Mouse (Mus musculus) thymus, postnatal 25 days (tissue): ENCODE measurements around the gene Phf20.
A peak's percentile ranks its signal among the peaks of the same experiment; 100 is the strongest.
"Not testable (repeated sequence)": the region's sequence is repeated elsewhere in the genome, so short reads cannot be mapped to it uniquely, and the experiment has no call there.

ENCODE experiments used
- DNase-seq: peaks from one replicate; pipeline ENCODE4 v3.0.0; 2022

The Phf20 gene

DNA sequence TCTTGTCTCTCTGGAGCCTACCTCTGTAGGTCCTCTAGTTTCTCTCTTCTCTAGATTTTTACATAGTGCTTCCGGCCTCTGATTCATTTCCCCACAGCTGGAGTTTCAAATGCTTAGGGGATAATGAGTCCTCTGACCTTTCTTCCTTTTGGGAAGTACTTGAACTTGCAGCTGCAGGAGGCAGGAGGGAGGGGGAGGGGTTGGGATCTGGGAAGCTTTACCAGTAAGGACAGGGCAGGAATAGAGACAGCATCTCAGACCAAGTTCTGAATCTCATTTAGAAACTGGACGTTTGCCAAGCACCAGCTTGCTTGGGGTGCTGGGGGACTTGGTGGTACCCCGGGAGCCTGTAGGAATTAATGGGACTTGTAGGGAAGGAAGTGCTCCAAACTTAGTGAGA, 3.7 kb downstream of the Phf20 start:
- DNase-seq: no peak

DNA sequence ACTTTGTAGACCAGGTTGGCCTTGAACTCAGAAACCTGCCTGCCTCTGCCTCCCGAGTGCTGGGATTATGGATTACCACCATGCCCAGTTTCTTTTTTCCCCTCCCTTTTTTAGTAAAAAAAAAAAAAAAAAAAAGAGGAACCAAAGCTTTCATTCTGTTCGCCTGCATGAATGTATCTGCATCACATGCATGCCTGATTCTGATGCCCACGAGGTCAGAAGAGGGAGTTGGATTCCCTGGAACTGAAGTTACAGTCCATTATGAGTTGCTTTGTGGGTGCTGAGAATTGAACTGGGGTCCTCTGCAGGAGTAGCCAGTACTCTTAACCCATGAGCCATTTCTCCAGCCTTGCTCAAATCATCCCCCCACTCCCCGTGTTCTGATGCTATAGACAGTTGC, 5.2 kb downstream of the Phf20 start:
- DNase-seq: no peak

DNA sequence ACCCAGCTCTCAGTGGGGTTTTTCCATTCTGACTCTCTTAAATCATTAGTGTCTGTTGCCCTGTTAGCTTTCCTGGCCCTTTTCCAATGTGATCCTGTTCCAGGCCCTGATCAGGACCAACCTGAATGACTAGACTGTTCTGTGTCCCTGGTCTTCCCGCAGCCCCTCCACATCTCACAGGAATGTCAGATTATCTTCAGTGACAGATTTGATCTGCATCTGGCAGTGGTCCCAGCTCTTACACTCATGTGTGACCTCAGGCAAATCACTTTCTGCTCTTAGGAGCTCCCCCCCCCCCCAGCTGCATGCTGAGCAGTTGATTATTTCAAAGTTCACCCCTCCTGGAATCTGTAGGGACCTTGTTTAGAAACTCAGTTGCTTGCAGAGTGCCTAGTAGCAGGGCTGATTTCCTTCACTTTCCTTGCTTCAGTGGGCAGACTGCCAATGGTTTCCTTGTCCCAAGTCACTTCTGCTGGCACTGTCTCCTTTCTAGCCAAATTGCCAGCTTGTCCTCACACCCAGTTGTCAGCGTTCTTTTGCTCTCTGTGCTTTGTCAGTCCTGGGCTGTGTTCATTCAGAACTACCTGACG, 6.7 kb downstream of the Phf20 start:
- no peak for DNase-seq

DNA sequence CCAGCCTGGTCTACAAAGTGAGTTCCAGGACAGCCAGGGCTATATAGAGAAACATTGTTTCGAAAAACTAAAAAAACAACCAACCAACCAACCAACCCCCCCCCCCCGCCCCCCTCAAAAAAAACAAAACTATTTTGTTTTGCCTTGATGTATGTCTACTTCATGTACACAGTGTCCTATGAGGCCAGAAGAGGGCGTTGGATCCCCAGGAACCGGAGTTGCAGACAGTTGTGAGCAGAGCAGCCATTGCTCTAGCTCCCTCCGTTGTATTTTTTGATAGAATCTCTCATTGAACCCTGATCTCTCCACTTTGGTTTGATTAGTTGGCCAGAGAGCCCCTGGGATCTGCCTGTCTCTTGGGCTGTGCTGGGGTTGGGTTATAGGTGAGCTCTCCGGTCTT, 7.7 kb downstream of the Phf20 start:
- no peak for DNase-seq

DNA sequence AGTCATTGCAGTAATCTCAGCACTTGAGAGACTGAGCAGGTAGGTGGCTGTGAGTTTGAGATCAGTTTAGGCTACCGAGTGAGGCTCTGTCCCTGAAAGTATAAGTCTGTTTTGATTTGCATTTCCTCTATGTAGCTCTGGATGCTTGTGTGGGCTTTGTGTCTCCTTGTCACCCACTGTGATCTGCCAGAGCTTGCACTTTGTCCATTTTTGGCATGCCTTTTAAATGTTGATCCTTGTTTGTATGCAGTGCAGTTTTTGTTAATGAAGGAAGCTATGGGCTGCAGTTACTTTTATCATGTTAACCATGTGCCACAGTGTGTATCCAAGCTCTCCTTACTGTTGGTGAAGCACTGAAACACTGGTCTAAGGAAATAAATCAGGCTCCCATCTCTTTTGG, 21.5 kb downstream of the Phf20 start:
- DNase-seq: no peak

DNA sequence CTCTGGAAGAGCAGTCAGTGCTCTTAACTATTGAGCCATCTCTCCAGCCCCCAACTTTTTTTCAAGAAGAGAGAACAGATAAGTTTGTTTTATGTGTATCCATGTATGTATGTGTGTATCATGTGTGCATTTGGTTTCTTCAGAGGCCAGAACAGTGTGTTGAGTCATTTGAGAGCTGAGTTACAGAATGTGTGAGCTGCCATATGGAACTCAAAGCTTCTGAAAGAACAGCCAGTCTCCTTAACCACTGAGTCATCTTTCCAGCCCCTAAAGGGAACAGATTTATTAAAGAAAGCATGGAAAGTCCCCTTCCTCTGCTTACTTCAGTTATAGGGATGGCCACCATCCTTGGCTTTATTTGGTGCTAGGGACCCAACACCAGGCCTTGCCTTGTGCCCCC, 25.8 kb downstream of the Phf20 start:
- no peak for DNase-seq

DNA sequence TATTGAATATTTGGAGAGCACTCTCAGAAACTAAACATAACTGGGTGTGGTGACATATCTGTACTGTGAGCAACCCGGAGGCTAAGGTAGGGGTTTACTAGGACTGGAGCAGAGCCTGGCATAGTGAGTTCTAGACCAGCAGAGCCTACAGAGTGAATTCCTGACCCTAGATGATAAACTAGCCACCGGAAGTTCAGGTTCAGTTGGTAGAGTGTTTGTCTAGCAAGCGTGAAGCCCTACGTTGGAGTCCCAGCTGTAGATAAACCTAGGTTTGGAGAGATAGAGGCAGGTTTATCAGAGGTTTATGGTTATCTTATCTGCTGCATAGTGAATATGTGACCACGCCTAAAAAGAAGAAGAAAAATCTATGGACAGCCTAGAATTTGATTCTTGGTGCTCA, 27.8 kb downstream of the Phf20 start:
- DNase-seq: no peak

DNA sequence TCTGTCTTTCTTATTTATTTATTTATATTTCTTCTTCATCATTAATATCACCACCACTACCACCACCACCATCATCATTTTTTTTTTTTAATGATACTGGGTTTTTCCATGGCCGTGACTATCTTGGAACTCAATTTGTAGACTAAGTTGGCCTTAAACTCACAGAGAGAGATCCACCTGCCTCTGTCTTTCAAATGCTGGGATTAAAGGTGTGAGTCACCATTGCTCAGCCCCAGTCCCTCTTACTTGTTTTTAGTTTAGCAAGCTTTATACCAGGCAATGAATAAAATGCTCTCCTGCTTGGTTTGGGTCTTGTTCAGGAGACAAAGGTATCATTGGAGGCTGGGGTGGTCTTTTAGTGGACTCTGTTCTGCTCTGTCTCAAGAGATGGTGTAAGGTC, 31.4 kb downstream of the Phf20 start:
- no peak for DNase-seq

DNA sequence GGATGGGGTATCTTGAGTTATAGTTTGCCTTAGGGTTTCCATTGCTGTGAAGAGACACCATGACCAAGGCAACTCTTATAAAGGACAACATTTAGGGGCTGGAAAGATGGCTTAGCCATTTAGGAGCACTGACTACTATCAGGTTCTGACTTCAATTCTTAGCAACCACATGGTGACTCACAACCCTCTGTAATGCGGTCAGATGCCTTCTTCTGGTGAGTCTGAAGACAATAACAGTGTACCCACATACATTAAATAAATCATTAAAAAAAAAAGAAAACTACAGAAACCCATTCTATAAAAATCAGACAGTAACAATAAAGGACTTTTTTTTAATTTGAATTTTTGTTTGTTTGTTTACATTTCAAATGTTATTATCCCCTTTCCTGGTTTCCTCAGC, 32.9 kb downstream of the Phf20 start:
- DNase-seq: no peak

DNA sequence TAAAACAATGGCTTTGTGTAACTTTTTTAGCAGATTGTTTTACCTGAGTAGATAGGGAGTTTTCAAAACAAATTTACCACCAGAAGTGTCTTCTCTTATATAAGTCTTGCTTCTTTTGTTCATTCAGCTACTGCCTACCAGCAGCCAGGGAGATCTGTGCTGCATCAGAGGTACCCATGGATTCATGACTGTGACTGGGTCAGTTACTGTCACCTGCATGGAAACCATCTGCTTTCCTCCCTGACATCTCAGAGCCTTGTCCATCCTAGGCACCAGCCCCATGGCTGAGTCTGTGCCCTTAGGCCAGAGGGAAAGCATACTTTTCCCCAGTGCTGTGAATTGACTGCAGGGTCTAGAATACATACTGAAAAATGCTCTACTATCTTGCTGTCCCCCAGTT, 35.1 kb downstream of the Phf20 start:
- no peak for DNase-seq

DNA sequence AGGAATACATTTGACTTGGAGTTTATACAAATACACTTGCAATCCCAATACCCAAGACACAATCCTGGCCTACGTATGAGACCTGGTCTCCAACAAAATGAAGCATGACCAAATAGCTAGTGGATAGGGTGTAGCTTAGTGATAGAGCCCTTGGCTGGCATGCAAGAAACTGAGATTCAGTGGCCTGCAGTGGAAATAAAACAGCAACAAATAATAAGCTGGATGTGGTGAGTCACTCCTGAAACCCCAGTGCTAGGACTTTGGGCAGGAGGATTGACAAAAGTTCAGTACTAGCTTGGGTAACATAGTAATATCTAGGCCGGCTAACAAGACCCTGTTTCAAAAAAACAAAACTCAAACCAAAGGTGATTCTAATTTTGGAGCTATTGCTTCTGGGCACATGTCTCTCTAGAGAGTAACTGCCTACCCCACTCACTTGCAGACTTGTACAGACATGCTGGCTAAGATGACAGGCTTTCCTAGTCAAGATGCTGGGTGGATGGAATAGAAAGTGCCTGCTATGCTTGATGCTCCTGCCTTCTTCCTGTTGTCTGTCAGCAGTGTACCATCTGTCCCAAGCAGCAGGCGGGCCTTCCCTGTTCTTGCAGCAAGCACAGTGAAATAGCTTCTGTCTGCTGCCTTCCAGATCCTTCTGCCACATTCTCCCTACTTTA, 37.1 kb downstream of the Phf20 start:
- no peak for DNase-seq

DNA sequence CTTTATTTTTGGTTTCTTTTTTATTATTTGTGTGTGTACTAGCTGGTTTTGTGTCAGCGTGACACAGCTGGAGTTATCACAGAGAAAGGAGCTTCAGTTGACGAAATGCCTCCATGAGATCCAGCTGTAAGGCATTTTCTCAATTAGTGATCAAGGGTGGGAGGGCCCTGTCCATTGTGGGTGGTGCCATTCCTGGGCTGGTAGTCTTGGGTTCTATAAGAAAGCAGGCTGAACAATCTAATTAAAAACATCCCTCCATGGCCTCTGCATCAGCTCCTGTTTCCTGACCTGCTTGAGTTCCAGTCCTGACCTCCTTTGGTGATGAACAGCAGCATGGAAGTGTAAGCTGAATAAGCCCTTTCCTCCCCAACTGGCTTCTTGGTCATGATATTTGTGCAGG, 37.8 kb downstream of the Phf20 start:
- DNase-seq: not testable (repeated sequence)

DNA sequence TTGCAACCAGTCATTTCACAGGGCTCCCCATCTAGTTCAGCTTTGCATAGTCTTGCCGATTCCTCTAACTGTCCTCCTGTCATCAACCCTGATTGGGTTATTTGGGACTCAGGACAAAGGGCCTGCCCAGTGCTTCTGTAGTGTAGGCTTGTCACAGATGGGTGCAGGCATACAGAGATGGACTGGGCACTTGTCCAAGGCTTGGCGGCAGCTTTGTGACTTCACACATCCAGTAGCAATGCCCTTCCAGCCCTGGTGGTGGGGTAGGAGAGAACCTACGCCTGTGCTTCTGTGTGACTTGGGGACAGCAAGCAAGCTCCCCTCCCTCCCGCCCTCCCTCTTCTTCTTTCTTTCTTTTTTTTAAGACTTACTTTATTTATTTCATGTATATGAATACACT, 39.6 kb downstream of the Phf20 start:
- DNase-seq: no peak

DNA sequence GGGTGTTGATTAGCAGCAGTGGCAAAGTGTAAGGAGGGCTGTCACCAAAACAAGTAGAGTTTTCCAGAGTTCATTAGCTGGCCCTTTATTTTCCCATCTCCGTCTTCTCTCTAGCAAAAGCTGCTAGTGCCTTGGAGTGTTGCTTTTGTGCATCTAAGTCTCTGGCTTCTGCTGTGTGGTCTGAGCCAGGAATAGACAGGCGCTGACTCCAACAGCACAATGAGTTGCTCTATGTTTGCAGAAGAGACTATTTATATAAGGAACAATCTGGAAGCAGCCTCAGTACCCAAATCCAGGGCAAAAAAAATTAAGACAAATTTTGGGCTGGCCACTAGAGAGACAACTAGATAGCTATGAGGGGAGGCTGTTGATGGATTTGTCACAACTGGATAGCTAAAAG, 45.4 kb downstream of the Phf20 start:
- DNase-seq: no peak

DNA sequence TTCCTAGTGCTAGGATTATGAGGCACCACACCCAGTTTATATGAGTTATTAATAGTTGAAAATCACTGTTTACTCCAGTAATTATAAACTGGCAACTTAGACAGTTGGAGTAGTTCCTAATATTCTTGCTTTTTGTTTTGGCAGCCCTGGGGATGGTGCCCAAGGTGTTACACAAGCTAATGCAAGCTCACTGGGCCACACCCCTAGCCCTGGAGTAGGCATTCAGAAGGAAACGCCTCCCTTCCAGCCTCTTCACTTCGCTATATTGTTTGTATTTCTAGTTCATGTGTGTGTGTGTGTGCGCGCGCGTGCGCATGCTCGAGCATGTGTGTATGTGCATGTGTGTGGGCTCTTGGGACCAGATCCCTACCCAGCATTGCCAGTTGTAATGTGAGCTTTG, 46.7 kb downstream of the Phf20 start:
- no peak for DNase-seq

DNA sequence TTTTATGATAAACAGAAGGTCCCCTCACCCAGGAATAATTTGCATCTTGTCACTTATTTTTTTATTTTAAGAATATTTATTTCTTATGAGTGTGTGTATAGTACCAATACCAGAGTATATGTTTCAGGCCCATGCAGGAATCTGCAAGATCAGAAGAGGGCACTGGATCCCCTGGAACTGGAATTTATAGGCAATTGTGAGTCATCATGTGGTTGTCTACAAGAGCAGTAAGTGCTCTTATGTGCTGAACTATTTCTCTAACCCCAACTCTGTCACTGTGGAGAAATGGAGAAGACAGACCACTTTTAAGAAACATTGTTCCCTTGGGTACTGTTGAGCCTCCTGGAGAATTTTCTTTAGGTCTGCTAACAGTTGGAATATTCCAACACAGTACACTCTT, 51.3 kb downstream of the Phf20 start:
- DNase-seq: no peak

DNA sequence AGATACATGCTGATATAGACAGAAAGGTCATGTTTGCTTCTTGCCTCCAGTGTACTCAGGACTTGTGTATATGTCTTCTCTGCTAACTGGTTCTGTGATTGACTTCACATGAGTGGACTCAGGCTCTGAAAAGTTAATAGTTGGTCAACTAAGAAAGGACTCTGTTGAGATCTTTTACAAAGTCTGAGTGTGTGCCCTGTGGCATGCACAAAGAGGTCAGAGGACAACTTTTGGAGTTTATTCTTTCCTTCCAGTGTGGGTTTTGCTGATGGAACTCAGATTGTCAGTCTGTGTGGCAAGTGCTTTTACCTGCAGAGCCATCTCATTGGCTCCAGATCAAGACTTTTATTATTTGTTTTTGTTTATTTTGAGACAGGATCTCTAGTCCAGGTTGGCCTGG, 54.5 kb downstream of the Phf20 start:
- no peak for DNase-seq

DNA sequence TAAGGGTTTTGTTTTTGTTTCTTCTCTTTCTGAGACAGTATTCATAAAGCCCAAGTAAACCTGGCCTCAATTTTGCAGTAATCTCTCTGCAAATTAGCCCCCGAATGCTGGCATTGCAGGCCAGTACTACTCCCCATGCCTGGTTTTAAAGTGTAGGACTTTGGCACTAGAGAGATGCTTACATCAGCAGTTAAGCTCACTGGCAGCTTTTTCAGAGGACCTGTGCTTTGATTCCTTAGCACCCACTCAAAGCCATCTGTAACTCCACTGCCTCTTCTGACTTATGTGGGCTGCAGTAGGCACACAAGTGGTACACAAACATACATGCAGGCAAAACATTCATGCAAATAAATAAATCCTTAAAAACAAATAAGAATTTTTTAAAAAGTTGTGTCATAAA, 55.0 kb downstream of the Phf20 start:
- no peak for DNase-seq

DNA sequence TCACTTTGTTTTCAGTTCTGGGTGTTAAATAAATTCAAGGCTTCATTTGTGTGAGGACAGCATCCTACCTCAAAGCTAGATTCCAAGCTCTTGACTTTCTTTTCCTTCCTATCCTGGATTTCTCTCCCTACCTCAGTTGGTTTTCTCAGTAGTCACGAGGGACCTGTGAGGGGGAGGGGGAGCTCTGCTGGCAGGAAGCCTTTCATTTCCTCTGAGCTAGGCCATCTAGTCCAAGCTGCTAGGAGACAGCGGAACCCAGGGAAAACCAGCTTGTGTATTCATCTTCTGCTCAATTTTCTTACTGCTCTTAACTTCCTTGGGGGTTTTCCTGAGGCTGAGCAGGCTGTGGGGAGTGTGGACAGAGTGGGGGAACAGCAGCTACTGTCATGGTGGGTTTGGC, 60.8 kb downstream of the Phf20 start:
- peak; percentile 57 for DNase-seq

DNA sequence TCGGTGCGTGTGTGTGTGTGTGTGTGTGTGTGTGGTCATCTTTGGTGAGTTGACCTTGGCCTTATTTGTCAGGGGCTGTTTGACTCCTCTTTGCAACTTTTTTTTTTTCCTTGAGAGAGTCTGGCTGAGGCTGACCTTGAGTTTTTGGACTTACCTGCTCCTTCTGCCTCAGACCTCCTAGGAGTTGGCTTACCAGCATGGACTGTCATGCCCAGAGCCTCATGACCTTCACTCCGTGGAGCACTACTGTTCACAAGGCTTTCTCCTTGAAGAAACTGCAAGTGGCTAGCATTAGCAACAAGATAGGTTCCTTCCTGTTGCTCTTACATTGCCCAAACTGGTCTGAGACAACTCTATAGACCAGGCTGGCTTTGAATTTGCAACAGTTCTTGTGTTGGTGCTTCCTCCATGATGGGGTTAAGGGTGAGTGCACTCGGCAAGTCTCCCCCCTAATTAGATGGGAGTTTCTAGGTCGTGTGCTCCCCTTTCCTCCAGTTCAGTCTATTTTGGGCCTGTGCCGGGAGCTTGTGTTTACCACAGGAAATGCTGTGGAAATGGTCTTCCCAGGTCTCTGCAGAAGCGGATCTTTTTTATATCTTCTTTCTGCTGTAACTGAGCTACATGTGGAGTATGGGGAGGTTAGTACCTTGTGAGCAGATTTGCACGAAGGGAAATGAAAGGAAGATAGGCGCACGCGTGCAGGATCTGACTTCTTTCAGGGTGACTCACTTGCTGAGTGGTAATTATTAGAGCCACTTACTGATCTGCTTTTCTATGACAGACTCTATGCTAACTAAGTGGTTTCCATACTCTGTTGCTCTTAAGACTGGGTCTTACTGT, 61.9 kb downstream of the Phf20 start:
- DNase-seq: no peak

DNA sequence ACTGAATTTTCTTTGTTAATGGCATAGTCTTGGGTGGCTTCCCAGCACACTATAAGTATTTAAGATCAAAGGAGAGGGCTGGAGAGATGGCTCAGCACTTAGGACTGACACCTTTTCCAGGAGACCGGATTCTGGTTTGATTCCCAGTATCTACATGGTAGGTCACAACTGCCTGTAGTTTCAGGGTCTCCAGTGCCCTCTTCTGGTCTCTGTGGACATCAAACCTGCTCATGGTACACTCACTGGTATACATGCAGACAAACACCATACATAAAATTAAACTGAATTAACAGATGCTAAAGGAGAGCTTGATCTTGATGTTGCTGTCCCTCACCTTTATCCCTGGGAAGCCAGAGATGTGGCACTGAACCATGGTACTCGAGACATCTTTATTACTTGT, 64.7 kb downstream of the Phf20 start:
- DNase-seq: peak; percentile 12

DNA sequence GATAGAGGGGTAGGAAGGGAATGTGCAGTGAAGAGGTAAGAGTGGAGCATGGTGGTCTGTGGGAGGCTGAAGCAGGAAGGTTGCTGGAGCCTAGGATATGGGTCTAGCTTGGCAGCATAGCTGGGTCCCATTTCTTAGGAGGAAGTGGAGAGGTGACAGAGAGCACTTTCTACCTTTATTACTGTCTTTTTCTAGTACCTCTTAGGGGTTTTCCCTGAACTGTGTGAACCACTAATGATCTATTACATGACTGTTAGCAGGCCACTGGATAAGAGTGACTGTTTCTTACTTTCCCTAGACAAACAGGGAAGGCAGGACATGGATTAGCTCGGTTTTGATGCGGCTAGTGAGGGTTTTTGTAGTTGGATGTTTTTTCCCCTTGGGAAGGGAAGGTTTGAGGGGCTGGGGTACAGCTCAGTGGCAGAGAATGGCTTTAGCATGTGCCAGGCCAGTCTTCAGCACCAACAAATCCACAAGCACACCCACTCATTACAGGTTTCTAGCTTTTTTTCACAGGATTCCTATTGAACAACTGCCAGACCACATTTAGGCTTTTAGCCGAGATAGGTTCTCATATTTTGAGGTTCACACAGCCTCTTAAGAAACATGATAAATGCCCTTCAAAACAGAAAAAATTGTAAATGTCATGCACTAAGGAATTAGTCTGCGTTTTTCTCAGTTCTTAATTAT, 67.1 kb downstream of the Phf20 start:
- DNase-seq: no peak

DNA sequence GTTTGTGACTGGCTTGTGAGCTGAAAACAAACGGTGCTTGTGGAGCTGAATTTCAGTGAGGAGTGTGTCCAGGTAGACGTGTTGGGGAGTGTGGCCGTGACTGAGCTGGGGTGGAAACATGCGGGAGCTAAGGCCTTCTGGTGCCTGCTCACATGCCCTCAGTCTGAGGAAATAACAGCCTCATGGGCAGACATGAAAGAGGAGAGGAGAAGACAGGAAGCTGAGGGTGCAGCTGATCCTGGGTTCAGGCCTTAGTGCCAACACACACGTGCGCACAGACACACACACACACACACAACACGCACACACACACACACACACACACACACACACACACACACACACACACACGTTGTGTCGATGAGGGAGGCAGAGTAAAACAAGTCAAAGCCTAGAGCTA, 71.4 kb downstream of the Phf20 start:
- DNase-seq: peak; percentile 44

DNA sequence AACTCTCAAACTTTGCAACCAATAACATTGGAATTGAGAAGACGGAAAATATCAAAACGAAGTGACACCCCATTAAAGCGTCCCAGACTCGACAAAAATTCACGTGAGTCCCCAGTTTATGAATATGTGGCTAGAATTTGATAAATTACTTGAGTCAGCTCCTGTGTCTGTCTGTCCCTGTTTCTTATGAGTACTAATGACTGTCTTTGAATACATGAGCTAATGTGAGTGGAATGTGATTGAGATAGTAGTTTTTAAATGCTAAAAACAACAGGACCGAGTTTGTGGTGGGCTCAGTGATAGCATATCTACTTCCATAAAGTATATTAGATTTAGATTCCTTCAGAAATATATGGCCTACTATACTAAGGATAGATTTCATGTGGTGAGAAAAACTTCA, 76.3 kb downstream of the Phf20 start:
- no peak for DNase-seq
